Mouse (Mus musculus) retina, embryonic 14.5 days (tissue): ENCODE measurements at regions not wholly inside any gene's neighbourhood (a gene's known extent, or its start where the extent isn't known, plus 50 kb on each side); places are given as distances from the start of the nearest gene placed in this dataset.

Experiments
- DNase-seq: peaks from one replicate; pipeline ENCODE4 v3.0.0-alpha.2; 2015; ENCODE audit warnings: low spot score

GRCm38 (mm10) chr6:36645415-36645814, 164.6 kb downstream of the Ptn start:
- DNase-seq, result no peak

- DNase-seq, result peak; percentile 80
These were observed 165.1 kb downstream of the Ptn start for GRCm38 (mm10) chr6:36644880-36645279.

GRCm38 (mm10) chr6:36637031-36637430, 173.0 kb downstream of the Ptn start:
- no peak for DNase-seq

GRCm38 (mm10) chr6:36627648-36628047, 182.4 kb downstream of the Ptn start:
- DNase-seq, result no peak

GRCm38 (mm10) chr6:36608281-36608970, 201.6 kb downstream of the Ptn start:
- no peak for DNase-seq

GRCm38 (mm10) chr6:36605578-36606205, 204.3 kb downstream of the Ptn start:
- DNase-seq, result no peak

GRCm38 (mm10) chr6:36604802-36605201, 205.2 kb downstream of the Ptn start:
- no peak for DNase-seq

GRCm38 (mm10) chr6:36596574-36596973, 208.7 kb downstream of the Chrm2 start:
- DNase-seq, result no peak

- no peak for DNase-seq
These were observed 203.2 kb downstream of the Chrm2 start for GRCm38 (mm10) chr6:36590881-36591630.

GRCm38 (mm10) chr6:36581043-36581442, 193.2 kb downstream of the Chrm2 start:
- no peak for DNase-seq
